Mouse (Mus musculus): ENCODE data around the gene Gtf2ird1.

- no peak for TF ChIP-seq CTCF (conservative IDR thresholded peaks at IDR 0.05 in 1 of 2, IDR thresholded peaks at IDR 0.05 in 1 of 2; ENCODE audit: low read depth in 2 of 2, low read length in 2 of 2)
- no peak for TF ChIP-seq MAFK (IDR thresholded peaks at IDR 0.05; ENCODE audit: insufficient replicate concordance, low read length)
- no peak for TF ChIP-seq ETS1 (conservative IDR thresholded peaks at IDR 0.05; ENCODE audit: low read depth, low read length)
- no peak for TF ChIP-seq EP300 (IDR thresholded peaks at IDR 0.05; ENCODE audit: low read length)
- TF ChIP-seq RAD21 (IDR thresholded peaks at IDR 0.05; ENCODE audit: low read depth, low read length), result no peak
- no peak for TF ChIP-seq MAZ (IDR thresholded peaks at IDR 0.05; ENCODE audit: low read depth, low read length)
- no peak for TF ChIP-seq BHLHE40 (IDR thresholded peaks at IDR 0.05; ENCODE audit: low read depth, low read length)
- no peak for TF ChIP-seq HCFC1 (IDR thresholded peaks at IDR 0.05; ENCODE audit: low read depth, low read length)
- TF ChIP-seq JUND (conservative IDR thresholded peaks at IDR 0.05; ENCODE audit: low read depth, low read length), result no peak
- no peak for TF ChIP-seq TBP (conservative IDR thresholded peaks at IDR 0.05; ENCODE audit: low read depth, low read length)
- no peak for TF ChIP-seq POLR2A (IDR thresholded peaks at IDR 0.05; ENCODE audit: low read depth, low read length)
Observed at GRCm38 (mm10) chr5:134423372-134423771, 33.1 kb downstream of the Gtf2ird1 start.

All from CH12.LX (cell line).